Mouse (Mus musculus) brain, embryonic 18.5 days (tissue): ENCODE data around the gene Kcnj16.

Experiments
- DNase-seq: peaks from one replicate; pipeline ENCODE4 v3.0.0-alpha.2; 2012; ENCODE audit warnings: low read depth, low spot score

The Kcnj16 gene

DNA sequence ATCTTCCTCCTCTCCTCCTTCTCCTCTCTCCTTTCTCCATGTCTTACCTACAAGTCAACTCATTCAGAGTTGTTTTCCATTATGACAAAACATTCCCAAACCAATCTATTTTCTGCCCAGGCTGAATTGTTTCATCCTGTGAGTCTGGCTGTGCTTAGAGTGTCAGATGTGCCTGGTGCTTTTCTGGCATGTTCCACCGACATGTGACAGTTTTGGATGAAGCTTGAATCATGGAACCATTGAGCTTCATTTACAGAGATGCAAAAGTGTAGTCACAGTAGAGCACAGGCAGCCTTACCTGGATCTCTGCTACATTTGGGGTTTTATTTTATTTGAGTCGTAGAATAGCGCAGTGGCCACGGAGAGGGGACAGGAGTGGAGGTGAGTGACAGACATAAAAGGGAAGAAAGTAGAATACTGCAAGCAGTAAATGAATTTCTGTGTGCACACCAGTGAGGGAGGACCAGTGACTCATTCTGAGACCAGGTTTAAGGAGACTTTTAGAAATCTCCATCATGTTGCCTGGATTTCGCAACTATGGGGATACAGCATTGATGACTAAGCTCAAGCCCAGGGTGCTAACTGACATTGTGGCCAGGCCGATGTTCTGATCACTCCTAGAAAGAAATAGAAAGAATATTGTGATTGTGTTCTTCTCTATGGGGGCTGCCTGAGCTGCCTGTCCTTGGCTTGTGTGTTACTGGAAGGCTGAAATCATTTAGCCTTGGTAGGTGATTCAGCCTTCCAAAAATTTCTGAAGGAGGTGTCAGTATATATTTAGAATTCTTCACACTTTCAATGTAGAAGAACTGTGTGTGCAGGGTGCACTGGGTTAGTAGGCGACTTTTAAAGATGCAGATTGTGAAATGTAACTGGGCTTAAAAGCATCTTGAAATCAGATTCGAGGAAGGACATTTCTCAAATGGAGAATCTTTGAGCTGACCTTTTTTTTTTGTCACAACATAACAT is 87.3 kb downstream of the Kcnj16 start:
- DNase-seq: no peak

DNA sequence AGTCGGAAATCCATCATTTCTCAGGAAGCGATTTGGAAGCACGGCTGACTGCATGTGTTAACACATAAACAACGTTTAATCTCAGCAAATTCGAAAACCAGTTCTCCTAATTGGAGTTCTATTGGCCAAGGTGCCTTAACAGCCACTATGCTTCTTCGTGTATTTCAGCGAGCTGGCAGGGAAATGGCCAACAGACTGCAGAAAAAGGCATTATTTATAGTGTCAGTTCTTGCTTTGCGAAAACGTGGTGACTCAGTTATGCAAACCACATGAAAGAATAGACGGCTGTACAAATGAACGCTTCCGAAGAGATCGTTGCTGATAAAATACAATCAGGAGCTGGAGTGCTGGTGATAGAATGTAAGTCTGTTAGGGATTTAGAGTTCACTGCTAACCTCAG is 88.2 kb downstream of the Kcnj16 start:
- no peak for DNase-seq

DNA sequence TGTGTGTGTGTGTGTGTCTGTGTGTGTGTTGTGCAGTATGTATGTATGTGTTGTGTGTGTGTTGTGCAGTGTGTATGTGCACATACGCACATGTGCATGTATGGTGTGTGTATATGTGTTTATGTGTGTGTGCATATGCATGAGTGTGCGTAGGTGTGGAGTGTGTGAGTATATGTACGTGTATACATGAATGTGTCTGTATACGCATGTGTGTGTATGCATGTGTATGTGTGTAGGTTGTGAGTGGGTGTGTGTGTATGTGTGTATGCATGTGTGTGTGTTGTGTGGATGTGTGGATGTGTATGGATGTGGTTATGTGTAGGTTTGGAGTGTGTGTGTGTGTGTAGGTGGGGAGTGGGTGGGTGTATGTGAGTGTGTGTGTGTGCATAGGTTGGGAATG is 89.6 kb downstream of the Kcnj16 start:
- DNase-seq: no peak

DNA sequence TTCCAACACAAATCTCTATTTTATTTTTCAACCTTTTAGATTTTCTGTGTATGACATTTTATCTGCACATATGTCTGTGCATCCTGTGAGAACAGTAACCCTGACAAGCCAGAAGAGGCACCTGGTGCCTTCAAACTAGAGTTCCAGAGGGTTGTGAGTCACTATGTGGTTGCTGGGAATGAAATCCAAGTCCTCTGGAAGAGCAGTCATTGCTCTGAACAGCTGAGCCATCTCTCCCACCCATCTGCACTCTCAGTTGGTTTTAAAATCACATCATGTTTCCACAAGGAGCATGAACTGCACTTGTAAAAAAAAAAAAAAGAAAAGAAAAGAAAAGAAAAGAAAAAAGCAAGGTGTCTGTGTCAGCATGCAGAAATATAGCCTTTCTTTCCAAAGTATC is 91.6 kb downstream of the Kcnj16 start:
- no peak for DNase-seq

DNA sequence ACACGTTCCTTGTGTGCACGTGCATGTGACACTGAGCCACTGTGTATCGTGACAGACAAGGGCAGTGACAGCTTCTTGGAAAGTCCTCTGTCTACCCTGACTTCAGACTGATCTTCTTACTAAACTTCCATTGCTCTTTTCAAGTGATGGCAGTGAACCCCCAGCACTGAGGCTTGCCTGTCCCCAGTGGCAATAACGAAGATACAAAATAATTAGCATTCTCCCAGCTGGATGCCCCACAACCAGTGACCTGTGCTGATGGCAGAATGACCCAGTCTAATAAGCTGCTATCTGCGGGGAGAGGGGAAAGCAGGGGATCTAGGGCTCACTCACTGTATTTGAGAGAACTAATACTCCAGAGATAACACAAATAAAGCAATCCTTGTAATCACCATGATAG is 92.4 kb downstream of the Kcnj16 start:
- DNase-seq: no peak

DNA sequence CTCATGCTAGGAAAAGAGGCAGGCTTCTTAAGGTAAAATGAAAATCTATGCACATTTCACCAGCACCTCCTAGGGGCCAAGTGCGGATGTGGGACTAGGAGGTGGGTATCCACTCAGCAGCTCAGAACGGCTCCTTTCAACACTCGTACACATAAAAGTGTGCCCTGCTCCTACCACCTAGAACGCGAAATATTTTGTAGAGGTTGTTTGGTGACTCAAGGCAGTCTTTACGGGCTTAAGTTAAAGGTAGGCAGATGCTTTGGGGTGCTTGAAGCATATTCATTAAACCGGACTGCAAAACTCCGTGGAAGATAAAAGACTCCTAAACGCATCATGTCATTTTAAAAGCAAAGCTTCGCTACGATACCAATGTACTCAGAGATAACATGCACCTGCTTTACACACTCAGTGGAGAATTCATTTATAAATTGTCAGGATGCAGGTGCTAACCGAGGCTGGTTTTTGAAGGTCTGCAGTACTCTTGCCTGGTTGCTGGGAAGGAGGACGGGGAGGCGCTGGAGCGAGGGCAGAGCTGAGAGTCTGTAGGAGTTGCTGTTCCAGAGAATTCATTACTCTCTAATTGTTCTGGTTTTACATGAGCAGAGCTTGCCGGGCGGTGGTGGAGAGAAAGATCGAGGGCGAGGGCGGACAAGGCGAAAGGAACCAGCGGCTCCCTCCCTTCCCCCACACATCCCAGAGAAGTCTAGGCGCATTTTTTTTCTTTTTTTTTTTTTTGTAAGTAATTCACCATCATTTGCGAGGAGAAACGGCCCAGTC is 97.1 kb downstream of the Kcnj16 start:
- DNase-seq: no peak

DNA sequence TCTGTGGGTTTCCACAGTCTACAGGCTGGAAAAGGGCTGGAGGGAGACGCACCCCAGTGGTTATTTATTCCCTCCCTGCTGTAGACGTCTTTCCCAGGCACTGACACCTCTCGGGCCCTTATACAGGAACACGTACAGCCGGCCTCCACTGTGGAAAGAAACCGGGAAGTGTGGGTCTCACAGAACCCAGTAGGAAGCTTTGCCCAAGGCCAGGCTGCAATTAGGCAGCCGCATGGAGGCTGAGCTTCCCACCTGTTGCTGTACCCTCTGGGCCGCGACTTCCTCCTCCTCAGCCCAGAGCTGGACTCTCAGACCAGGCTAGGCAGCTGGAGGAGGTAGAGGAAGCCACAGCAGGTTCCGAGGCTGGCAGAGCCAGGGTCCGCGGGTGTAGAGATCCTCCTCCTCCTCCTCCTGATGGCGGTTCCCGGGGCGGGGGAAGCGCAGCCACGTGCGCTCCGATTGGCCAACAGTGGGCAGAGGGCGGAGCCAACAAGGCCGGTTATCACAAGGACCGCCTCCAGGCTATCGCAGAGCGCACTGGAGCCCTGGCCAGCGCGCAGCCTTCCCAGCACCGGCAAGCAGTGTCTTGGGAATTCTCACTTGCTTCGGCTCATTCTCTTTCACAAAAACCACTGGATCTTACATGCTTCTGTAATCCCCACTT is 97.9 kb downstream of the Kcnj16 start, which contains the start of gene Kcnj2:
Gene Kcnj2 (plus strand): TSS at position 530 of the 664 bp plus-strand sequence.
- DNase-seq: peak; percentile 79

DNA sequence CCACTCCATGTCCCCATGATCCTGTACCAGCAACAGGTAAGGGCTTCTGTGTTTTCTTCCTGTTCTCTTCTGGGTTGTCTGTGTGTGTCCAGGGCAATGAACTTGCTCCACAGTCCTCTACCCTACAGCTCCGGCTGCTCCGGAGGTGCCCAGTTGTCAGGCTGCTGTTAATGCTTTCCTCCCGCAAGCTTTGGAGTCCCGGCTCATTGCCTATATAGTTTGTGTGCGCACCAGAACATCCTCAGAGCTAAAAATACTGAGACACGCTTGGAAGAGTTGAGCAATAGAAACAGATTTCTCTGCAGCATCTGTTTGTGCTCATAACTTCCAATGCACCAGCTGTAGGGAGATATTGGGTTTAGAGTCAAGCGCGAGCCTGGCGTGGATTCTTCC is 98.5 kb downstream of the Kcnj16 start:
- DNase-seq: no peak

DNA sequence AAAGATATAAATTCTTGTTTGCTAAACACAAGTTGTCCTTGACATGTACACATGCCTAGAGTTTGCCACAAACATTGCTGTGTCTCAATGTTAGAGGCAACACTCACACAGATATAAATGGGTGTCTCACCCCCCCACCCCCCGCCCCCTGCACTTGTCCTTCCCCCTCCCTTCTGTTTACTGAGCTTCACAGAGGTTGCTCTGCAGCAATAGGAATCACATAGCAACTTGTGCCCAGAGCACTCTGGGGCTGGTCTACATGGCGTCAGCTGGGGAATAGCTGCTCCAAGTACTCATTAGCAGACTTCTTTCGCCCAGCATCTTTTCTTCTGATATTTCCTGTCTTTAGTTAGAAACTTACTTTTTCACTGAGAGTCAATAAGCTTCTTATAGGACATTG is 100.0 kb downstream of the Kcnj16 start:
- no peak for DNase-seq

DNA sequence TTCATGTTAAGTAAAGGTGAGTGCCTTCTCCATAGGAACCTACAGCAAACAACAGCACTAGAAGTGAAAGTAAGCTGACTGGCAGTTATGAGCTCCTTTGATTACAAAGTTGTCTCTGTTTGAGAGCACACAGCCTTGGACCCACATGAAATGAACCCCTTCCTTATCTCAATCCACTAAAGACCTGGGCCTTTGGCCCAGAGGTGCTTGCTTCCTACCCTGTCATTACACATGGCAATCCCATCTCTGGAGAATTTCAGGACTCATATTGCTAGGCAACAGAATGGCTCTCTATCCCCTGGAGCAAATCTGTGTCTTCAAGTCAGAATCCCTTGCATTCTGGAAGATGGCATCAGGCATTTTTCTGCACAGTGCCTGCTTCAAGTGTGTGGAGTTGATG is 102.6 kb downstream of the Kcnj16 start:
- DNase-seq: no peak

DNA sequence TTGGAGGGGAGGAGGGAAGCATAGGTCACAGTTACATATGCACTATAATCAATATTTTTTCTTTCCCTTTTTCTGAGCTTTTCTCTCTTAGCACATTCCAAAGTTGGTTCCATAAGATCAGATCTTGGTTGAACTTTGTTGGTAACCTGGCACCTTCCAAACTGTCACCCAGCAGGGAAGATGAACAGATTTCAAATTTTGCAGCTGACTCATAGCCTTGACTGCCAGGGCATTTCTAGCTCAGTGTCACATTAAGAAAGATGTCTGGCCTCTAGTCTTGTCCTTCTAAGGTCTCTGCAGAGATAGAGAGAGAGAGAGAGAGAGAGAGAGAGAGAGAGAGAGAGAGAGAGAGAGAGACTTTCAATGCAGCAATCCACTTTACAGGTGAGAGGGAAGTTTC is 106.3 kb downstream of the Kcnj16 start:
- DNase-seq: no peak
